Mouse (Mus musculus) fat pad, adult 2 months (tissue): ENCODE measurements around the gene Afap1l2.

Source experiments
- DNase-seq: peaks from one replicate; pipeline ENCODE4 v3.0.0-alpha.2; 2011; ENCODE audit warnings: low read depth, low spot score; ENCODE audit errors: extremely low read depth

The Afap1l2 gene

DNA sequence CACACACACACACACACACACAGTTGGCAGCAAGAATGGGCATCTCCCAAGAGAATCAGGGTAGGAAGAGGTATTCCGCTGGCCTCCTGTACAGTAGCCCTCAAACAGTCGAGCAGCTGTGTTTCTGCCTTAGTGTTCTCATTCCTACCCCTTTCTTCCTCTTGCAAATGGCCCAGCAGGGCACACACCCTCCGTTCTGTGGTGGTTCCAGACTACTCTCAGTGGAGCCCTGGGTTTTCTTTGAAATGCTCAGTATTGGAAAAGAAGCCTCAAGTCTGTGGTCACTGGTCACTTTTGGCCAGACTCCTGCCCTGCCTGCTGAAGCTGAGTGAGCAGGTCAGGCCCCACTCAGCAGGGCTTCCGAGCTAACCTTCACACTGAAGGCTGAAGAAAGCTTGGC is 1.6 kb upstream of the Afap1l2 start:
- no peak for DNase-seq

DNA sequence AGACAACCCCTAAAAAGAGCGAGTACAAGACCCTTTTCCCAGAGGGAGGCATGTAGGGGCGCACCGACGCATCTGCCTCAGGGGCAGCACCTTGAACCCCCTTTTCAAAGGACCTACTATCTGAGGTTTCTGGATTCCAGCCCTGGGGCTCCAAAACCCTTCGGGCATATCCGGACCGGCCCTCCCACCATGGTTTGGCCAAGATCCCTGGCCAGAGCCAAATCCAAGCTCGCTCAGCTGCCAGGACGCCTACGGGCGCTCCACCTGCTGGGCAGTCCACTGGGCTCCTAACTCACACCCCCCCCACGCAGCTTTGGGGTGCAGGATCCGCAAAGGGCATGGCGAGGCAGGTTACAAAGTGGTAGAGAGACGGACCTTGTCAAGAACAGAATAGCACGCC is 737 bp downstream of the Afap1l2 start:
- no peak for DNase-seq

DNA sequence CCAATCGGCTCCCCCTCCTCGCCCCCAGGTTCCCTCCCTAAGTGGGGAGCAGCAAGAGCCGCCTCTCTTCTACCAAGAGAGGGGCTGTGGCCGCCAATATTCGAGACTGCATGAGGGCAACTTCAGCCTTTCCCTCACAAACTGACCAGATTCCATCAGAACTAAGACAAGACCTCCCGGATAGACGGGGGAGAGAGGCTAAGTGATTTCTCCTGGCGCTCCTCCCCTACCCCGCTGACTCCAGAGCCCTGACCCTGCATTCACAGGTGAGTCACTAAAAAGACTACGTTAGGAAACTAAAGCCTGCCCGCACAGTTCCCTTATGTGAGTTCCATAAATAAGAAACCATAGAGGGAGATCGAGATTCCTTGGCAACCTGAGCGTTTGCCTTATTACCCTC is 1.2 kb downstream of the Afap1l2 start:
- no peak for DNase-seq

DNA sequence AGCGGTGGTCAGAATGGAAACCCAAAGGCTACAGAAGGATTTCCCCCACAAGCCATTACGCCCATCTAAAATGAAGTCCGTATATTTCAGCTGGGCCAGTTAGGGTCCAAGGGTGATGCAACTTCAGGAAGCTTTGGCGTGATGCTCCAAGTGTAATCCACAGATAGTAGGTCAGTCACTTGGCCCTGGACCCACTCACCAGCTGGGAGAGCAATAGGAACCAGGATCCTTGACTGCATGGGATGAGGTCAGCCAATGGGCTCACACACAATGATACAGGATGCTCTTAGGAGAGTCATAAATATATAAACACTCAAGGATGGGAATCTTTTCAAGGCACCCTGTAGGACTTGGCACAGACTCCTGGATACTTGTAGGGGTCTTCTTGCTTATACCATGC is 3.0 kb downstream of the Afap1l2 start:
- DNase-seq, result no peak

DNA sequence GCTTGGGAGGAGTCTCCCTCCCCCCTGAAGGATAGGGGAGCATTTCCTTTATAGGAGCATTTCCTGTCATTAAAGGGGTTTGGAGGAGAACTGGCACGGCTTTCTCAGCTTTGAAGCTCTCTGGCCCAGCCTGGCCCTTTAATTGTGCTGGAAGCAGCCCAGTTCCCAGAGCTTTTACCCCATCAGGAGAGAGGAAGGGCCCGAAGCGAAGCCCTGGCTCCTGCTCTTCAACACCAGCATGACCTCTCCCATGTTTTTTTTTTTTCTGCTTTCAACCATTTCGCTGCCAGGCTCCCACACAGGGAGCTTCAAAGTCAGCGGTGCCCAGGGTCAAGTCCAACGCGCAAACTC is 4.6 kb downstream of the Afap1l2 start:
- DNase-seq, result no peak

GRCm38 (mm10) chr19:57002741-57003459 is 5.1 kb downstream of the Afap1l2 start:
- DNase-seq, result no peak

DNA sequence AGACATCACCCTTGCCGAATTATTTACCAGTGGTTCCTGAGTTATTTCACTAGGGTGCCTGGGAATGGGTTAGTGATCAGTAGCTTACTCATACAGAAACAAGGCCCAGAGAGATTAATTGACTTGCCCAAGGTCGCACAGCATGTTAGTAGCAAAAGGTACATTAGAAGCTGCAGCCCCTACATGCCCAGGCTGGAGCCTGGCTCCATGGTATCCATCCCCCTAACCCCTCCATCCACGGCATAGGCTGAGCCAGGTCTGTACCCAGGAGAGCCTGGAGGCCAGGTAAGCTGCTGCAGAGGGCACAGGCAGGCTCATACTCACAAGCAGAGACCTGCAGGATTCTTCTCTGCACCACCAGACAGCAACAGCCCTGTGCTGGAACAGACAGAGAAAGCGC is 6.1 kb downstream of the Afap1l2 start:
- no peak for DNase-seq

GRCm38 (mm10) chr19:57000592-57000991 is 7.4 kb downstream of the Afap1l2 start:
- DNase-seq, result no peak

GRCm38 (mm10) chr19:56999781-57000180 is 8.2 kb downstream of the Afap1l2 start:
- no peak for DNase-seq

DNA sequence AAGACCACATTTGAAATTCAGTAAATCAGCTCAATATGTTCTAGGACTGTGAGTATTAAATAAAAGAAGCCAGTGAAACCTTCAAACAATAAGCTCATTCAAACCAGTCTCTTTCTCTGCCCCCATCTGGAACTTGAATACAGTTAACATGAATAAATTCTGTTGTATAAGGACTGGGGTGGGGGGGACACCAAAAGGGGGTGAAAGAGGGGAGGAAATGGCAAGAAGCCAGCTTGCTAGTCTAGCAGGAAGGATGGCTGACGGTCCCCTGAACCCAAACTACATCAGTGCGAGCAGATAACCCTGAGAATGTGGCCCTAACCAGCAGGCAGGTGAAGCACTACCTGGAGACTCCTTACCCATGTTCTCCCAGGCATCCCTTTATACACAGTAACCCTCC is 9.1 kb downstream of the Afap1l2 start:
- DNase-seq, result no peak

- no peak for DNase-seq
Observed at GRCm38 (mm10) chr19:56998331-56998730, 9.7 kb downstream of the Afap1l2 start.

DNA sequence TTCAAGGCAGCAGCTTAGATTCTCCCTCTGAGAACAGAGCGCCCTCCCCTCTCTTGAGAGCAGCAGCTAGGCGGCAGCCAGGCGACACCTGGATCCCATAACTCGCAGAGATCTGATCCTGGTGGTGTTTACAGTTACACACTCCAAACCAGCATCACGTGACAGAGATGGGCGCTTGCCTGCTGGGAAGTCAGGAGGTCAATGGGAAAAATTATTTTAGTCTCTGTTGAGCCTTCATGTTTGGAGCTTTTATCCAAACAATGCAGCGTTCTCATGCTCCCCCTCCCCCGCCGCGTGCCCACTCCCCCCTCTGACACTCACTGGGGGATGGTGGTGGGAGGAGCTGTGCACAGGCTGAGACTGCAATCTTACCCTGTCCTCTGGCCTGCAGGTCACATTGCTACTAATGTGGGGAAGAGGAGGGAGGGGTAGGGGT is 10.8 kb downstream of the Afap1l2 start:
- no peak for DNase-seq

- DNase-seq, result no peak
Observed at GRCm38 (mm10) chr19:56995441-56995840, 12.6 kb downstream of the Afap1l2 start.

GRCm38 (mm10) chr19:56994653-56995052 is 13.4 kb downstream of the Afap1l2 start:
- no peak for DNase-seq

DNA sequence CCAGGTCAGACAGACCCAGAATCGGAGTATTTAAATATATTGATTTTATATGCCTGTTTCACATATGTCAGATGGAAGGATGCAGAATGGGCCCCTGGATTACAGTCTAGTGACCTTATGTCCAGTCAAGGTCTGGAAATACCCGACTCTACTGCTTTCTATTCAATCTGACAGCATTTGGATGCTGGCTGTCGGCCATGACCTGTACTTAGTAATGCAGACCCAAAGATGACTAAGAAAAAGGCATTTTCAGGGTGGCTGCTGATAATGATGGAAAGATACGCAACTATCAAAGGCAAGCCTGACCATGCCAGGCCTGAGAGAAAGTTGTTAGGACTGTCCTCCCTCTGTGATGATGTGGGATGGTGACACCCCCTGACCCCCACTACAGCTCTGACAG is 14.3 kb downstream of the Afap1l2 start:
- no peak for DNase-seq

GRCm38 (mm10) chr19:56992978-56993545 is 15.0 kb downstream of the Afap1l2 start:
- no peak for DNase-seq

GRCm38 (mm10) chr19:56990367-56991111 is 17.5 kb downstream of the Afap1l2 start:
- no peak for DNase-seq

DNA sequence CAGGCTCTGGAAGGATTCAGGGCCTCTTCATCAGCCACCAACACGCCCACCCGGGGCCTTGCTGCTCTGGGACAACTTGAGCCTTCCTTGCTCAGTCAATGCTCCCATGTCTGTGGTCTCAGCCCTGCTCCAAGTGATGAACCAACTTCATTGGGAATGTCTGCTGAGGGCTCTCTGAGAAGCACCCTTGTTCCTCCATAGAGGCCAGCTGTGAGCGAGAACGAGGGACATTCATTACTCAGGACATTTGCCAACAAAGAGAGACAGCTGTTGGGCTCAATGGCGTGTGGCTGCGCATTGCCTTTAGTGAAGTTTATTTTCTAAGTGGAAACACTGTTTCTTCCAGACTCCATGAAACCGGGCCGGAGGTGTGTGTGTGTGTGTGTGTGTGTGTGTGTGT is 18.9 kb downstream of the Afap1l2 start:
- no peak for DNase-seq

DNA sequence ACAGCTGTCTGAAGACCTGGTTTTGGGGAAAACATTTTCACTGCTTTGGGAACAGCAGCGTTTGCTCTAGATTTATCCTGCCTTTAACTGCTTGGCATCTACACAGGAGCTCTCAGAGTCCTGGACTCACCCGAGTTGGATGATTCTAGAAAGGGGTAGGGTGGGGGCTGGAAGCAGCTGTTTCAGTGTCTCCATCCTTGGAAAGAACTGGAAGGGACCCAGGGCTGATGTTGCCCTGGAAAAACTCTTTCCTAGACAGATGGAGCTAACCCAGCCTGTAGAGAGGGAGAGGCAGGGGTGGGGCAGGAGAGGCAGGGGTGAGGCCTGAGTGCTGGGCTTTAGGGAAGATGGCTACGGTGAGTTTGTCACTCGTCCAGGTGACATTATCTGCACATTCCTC is 23.8 kb downstream of the Afap1l2 start:
- no peak for DNase-seq

DNA sequence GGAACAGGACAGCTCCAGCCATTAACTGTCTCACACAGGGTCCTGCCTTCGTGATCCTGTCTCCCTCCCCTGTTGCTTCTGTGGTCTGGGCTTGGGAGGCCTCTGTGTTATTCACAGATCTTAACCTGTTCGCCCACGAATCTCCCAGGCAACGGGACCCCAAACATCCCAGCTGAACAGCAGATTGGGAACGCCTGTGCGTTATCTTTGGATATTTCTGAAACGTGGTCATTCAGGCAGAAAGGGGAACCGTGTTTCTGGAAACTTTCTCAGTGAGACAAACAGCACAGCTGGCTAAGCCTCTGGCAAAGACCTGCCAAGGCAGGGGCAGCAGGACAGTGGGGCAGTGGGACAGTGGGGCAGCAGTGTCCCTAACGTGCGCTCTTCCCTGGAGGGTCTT is 24.3 kb downstream of the Afap1l2 start:
- no peak for DNase-seq

- DNase-seq, result no peak
Observed at GRCm38 (mm10) chr19:56981760-56982159, 26.3 kb downstream of the Afap1l2 start.

DNA sequence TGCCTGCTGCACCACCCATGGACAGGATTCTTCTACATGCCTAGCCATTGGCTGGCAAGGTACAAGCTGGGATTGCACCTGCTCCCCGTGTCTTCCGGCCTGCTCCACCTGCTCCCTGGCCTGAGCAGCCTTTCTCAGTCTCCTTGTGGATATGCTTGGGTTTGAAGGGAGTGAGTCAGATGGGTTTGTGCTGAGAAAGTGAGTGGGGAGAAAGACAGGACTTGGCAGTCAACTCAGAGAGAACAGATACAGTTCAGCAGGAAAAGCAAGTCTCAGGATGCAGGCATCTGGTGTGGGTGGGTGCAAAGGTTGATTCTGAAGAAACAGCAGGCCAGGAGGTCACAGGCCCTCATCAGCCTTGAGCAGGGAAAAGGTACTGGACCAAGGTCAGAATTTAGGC is 27.2 kb downstream of the Afap1l2 start:
- DNase-seq, result peak; percentile 56
